Comparison of ENCODE assay signal across 9 mouse cellular contexts in genomic region chr11:75565849-75566248, GRCm38 (mm10). TPM values are rescaled to one million over a fixed set of nuclear protein-coding genes. Genes with fewer than 3 reads are reported as not detected.
DNase-seq lines count a peak whose midpoint lies in the region; TF ChIP-seq lines count a peak whose summit lies in the region.
"Had no signal": no experiment of that assay in that cellular context is flagged by ENCODE, and none has a peak within 500 bp of the region (broad histone marks: within the 10 kb centered on the region; RNA-seq: fewer than 3 reads in every experiment).

No protein-coding gene starts in this region.

- H3K4me3 ChIP-seq in left cerebral cortex, adult 2 months, result no peak overlapping the region
- H3K4me3 ChIP-seq: liver, embryonic 15.5 days had no signal

- H3K27ac ChIP-seq in left cerebral cortex, adult 2 months, result peak overlapping the region; percentile 8; the same call in 1 of the 2 replicates
- H3K27ac ChIP-seq: liver, embryonic 15.5 days had no signal

- DNase-seq in left cerebral cortex, adult 2 months (ENCODE audit: extremely low spot score in 1 of 2, low spot score in 2 of 2), result no peak
- no peak for DNase-seq in left cerebral cortex, adult 11 months (ENCODE audit: low spot score)
- DNase-seq in adrenal gland, postnatal 36 days, result peak; percentile 82 to 89
- DNase-seq in gastrocnemius, postnatal 36 days, result peak; percentile 77 to 79
- DNase-seq in lung, postnatal 14 days, result peak; percentile 66
- DNase-seq in thymus, postnatal 4 days, result no peak
- DNase-seq in frontal cortex, adult 2 months (ENCODE audit: extremely low spot score in 1 of 2, low spot score in 1 of 2), result no peak
- no peak for DNase-seq in testis, postnatal 14 days (ENCODE audit: low spot score)

- no peak for TF ChIP-seq CTCF in left cerebral cortex, adult 2 months (IDR thresholded peaks at IDR 0.05)

- intact Hi-C loops in left cerebral cortex, adult 2 months (cut with DNase I), result no loop called here
- intact Hi-C loops in gastrocnemius, postnatal 36 days (cut with DNase I), result no loop called here

RNA-seq across cellular contexts. Expression of gene Pitpna, which starts 22.0 kb away (rescaled TPM):
- total RNA-seq in left cerebral cortex, adult 2 months (2021), result 100 to 1,000 TPM; 329 to 332 TPM
- total RNA-seq in adrenal gland, postnatal 36 days (2021), result 100 to 1,000 TPM; 169 to 177 TPM
- total RNA-seq in gastrocnemius, postnatal 36 days (2021), result 100 to 1,000 TPM; 186 to 223 TPM
- polyA plus RNA-seq in frontal cortex, adult 2 months (2012; rRNA removed), result 221 and 251 TPM in 2 replicates

RNA-seq across cellular contexts. Expression of gene Slc43a2, which starts 34.4 kb away (rescaled TPM):
- total RNA-seq in left cerebral cortex, adult 2 months (2021), result 10 to 100 TPM; 56.7 to 57.0 TPM
- 10 to 100 TPM; 21.4 TPM for total RNA-seq in adrenal gland, postnatal 36 days (2021)
- 10 to 100 TPM; 17.6 to 26.9 TPM for total RNA-seq in gastrocnemius, postnatal 36 days (2021)
- 26.7 and 26.9 TPM in 2 replicates for polyA plus RNA-seq in frontal cortex, adult 2 months (2012; rRNA removed)

RNA-seq across cellular contexts. Expression of gene Scarf1, which starts 52.5 kb away (rescaled TPM):
- 1 to 10 TPM; 1.3 to 1.6 TPM for total RNA-seq in left cerebral cortex, adult 2 months (2021)
- total RNA-seq in adrenal gland, postnatal 36 days (2021), result 1 to 10 TPM; 8.7 TPM
- 1 to 10 TPM; 2.8 to 3.1 TPM for total RNA-seq in gastrocnemius, postnatal 36 days (2021)
- 3.3 and 4.1 TPM in 2 replicates for polyA plus RNA-seq in frontal cortex, adult 2 months (2012; rRNA removed)

RNA-seq across cellular contexts. Expression of gene Rilp, which starts 56.0 kb away (rescaled TPM):
- total RNA-seq in left cerebral cortex, adult 2 months (2021), result 1 to 10 TPM in 1 of 2 experiments, under 1 TPM in 1; 0.91 to 1.4 TPM
- total RNA-seq in adrenal gland, postnatal 36 days (2021), result 10 to 100 TPM in 1 of 2 experiments, 1 to 10 TPM in 1; 9.3 to 11.5 TPM
- 10 to 100 TPM; 39.1 to 40.1 TPM for total RNA-seq in gastrocnemius, postnatal 36 days (2021)
- polyA plus RNA-seq in frontal cortex, adult 2 months (2012; rRNA removed), result 2.0 and 2.9 TPM in 2 replicates

Comparison
In these comparisons a context has a peak if more than half of its experiments do, and no peak if none do; other contexts are left out.
1. DNase-seq: peak in adrenal gland, postnatal 36 days (2 of 2), gastrocnemius, postnatal 36 days (2 of 2) and lung, postnatal 14 days (single experiment); none in left cerebral cortex, adult 2 months (0 of 2), left cerebral cortex, adult 11 months (single experiment), thymus, postnatal 4 days (single experiment), frontal cortex, adult 2 months (0 of 2) and testis, postnatal 14 days (single experiment).